Mouse (Mus musculus): ENCODE data around the gene Spi1. TPM values are rescaled to one million over a fixed set of nuclear protein-coding genes. Genes with fewer than 3 reads are reported as not detected.

Gene Spi1
- polyA plus RNA-seq, 2 experiments, result 10.6 to 14.1 TPM

- no peak for ATAC-seq (ENCODE audit: low FRiP score, low read depth)
- H3K36me3 ChIP-seq (ENCODE audit: control insufficient read depth, insufficient read depth, low read length), result peaks cover 57% of the 10 kb centered on the region
These were observed 61.2 kb downstream of the Spi1 start for GRCm38 (mm10) chr2:91143401-91143800.

GRCm38 (mm10) chr2:91148101-91148500 is 65.9 kb downstream of the Spi1 start:
- H3K4me1 ChIP-seq (ENCODE audit: control insufficient read depth, insufficient read depth, low read length), result no peaks in the 10 kb centered on the region
- no peaks in the 10 kb centered on the region for H3K9me3 ChIP-seq (ENCODE audit: control insufficient read depth, low read length)
- DNase-seq (ENCODE audit: low spot score) (no peak), ATAC-seq (ENCODE audit: low FRiP score, low read depth) (no peak)
- no peak overlapping the region for H3K9ac ChIP-seq (ENCODE audit: low read depth, low read length, severe bottlenecking)
- H3K4me3 ChIP-seq (replicated peaks; ENCODE audit: low read length), result no peak overlapping the region
- H3K36me3 ChIP-seq (ENCODE audit: control insufficient read depth, insufficient read depth, low read length), result peaks cover 35% of the 10 kb centered on the region
- H3K4me2 ChIP-seq (replicated peaks; ENCODE audit: low read depth, low read length, severe bottlenecking), result no peak overlapping the region
- TF ChIP-seq POLR2A (IDR thresholded peaks at IDR 0.05; ENCODE audit: borderline replicate concordance, extremely low read depth, insufficient read depth, insufficient read length), result no peak
- H3K27me3 ChIP-seq (ENCODE audit: control insufficient read depth, insufficient read depth, low read length), result no peaks in the 10 kb centered on the region
- no peak overlapping the region for H3K27ac ChIP-seq (replicated peaks; ENCODE audit: low read depth, low read length)

More at GRCm38 (mm10) chr2:91143401-91143800, 61.2 kb downstream of the Spi1 start:
- no peak for DNase-seq (ENCODE audit: low spot score)
- no peak overlapping the region for H3K27ac ChIP-seq (replicated peaks; ENCODE audit: low read depth, low read length)
- no peaks in the 10 kb centered on the region for H3K27me3 ChIP-seq (ENCODE audit: control insufficient read depth, insufficient read depth, low read length)
- H3K9ac ChIP-seq (ENCODE audit: low read depth, low read length, severe bottlenecking), result no peak overlapping the region
- no peaks in the 10 kb centered on the region for H3K9me3 ChIP-seq (ENCODE audit: control insufficient read depth, low read length)
- H3K4me1 ChIP-seq (ENCODE audit: control insufficient read depth, insufficient read depth, low read length), result no peaks in the 10 kb centered on the region
- WGBS, result 90% methylated on average over 11 of the region's 11 CpGs
- no peak overlapping the region for H3K4me2 ChIP-seq (replicated peaks; ENCODE audit: low read depth, low read length, severe bottlenecking)
- no peak for TF ChIP-seq POLR2A (IDR thresholded peaks at IDR 0.05; ENCODE audit: borderline replicate concordance, extremely low read depth, insufficient read depth, insufficient read length)
- no peak overlapping the region for H3K4me3 ChIP-seq (replicated peaks; ENCODE audit: low read length)

- H3K27ac ChIP-seq (replicated peaks; ENCODE audit: low read depth, low read length), result no peak overlapping the region
- no peak for DNase-seq (ENCODE audit: low spot score)
- no peak for TF ChIP-seq POLR2A (IDR thresholded peaks at IDR 0.05; ENCODE audit: borderline replicate concordance, extremely low read depth, insufficient read depth, insufficient read length)
- H3K4me1 ChIP-seq (ENCODE audit: control insufficient read depth, insufficient read depth, low read length), result no peaks in the 10 kb centered on the region
- H3K9ac ChIP-seq (ENCODE audit: low read depth, low read length, severe bottlenecking), result no peak overlapping the region
- WGBS, result 68% methylated on average over 1 of the region's 1 CpGs
- no peak overlapping the region for H3K4me3 ChIP-seq (replicated peaks; ENCODE audit: low read length)
- H3K36me3 ChIP-seq (ENCODE audit: control insufficient read depth, insufficient read depth, low read length), result peaks cover 48% of the 10 kb centered on the region
- no peak overlapping the region for H3K4me2 ChIP-seq (replicated peaks; ENCODE audit: low read depth, low read length, severe bottlenecking)
- no peaks in the 10 kb centered on the region for H3K9me3 ChIP-seq (ENCODE audit: control insufficient read depth, low read length)
- no peak for ATAC-seq (ENCODE audit: low FRiP score, low read depth)
- H3K27me3 ChIP-seq (ENCODE audit: control insufficient read depth, insufficient read depth, low read length), result no peaks in the 10 kb centered on the region
These were observed 69.1 kb downstream of the Spi1 start for GRCm38 (mm10) chr2:91151331-91151730.

DNA sequence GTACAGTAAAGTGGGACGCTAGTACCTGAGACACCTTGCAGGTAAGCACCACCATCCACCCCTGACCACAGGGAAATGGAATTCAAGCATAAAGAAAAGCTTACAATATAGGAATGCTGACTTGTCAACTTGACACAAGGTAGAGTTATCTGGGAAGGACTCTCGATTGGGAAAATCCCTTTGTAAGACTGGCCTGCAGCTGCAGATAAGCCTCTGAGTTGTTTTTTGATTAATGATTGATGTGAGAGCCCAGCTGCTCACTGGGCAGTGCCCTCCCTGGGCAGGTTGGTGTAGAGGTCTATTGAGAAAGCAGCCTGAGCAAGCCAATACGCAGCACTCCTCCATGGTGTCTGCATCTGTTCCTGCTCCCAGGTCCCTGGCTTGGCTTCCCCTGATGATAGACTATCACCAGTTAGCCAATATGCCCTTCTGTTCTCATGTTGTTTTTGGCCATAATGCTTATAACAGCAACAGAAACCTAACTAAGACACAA is 70.7 kb downstream of the Spi1 start:
- TF ChIP-seq POLR2A (IDR thresholded peaks at IDR 0.05; ENCODE audit: borderline replicate concordance, extremely low read depth, insufficient read depth, insufficient read length), result no peak
- peaks cover 48% of the 10 kb centered on the region for H3K36me3 ChIP-seq (ENCODE audit: control insufficient read depth, insufficient read depth, low read length)
- DNase-seq (ENCODE audit: low spot score) (no peak), ATAC-seq (ENCODE audit: low FRiP score, low read depth) (no peak)
- H3K9ac ChIP-seq (ENCODE audit: low read depth, low read length, severe bottlenecking), result no peak overlapping the region
- no peak overlapping the region for H3K27ac ChIP-seq (replicated peaks; ENCODE audit: low read depth, low read length)
- H3K4me3 ChIP-seq (replicated peaks; ENCODE audit: low read length), result no peak overlapping the region
- WGBS, result 77% methylated on average over 3 of the region's 3 CpGs
- H3K9me3 ChIP-seq (ENCODE audit: control insufficient read depth, low read length), result no peaks in the 10 kb centered on the region
- H3K4me1 ChIP-seq (ENCODE audit: control insufficient read depth, insufficient read depth, low read length), result no peaks in the 10 kb centered on the region
- H3K27me3 ChIP-seq (ENCODE audit: control insufficient read depth, insufficient read depth, low read length), result no peaks in the 10 kb centered on the region
- H3K4me2 ChIP-seq (replicated peaks; ENCODE audit: low read depth, low read length, severe bottlenecking), result no peak overlapping the region

- DNase-seq (ENCODE audit: low spot score), result no peak
- WGBS, result 90% methylated on average over 3 of the region's 3 CpGs
- TF ChIP-seq POLR2A (IDR thresholded peaks at IDR 0.05; ENCODE audit: borderline replicate concordance, extremely low read depth, insufficient read depth, insufficient read length), result no peak
- Histone ChIP-seq H3K27ac (replicated peaks; ENCODE audit: low read depth, low read length) (no peak overlapping the region), H3K4me1 (ENCODE audit: control insufficient read depth, insufficient read depth, low read length) (no peaks in the 10 kb centered on the region), H3K9me3 (ENCODE audit: control insufficient read depth, low read length) (no peaks in the 10 kb centered on the region), H3K27me3 (ENCODE audit: control insufficient read depth, insufficient read depth, low read length) (no peaks in the 10 kb centered on the region), H3K36me3 (ENCODE audit: control insufficient read depth, insufficient read depth, low read length) (peaks cover 51% of the 10 kb centered on the region), H3K4me2 (replicated peaks; ENCODE audit: low read depth, low read length, severe bottlenecking) (no peak overlapping the region), H3K9ac (ENCODE audit: low read depth, low read length, severe bottlenecking) (no peak overlapping the region), H3K4me3 (replicated peaks; ENCODE audit: low read length) (no peak overlapping the region)
- ATAC-seq (ENCODE audit: low FRiP score, low read depth), result no peak
These were observed 71.9 kb downstream of the Spi1 start for GRCm38 (mm10) chr2:91154091-91154490.

Data from limb, embryonic 14.5 days (tissue).